ENCODE assay signal across 16 mouse cellular contexts in the genomic region with DNA sequence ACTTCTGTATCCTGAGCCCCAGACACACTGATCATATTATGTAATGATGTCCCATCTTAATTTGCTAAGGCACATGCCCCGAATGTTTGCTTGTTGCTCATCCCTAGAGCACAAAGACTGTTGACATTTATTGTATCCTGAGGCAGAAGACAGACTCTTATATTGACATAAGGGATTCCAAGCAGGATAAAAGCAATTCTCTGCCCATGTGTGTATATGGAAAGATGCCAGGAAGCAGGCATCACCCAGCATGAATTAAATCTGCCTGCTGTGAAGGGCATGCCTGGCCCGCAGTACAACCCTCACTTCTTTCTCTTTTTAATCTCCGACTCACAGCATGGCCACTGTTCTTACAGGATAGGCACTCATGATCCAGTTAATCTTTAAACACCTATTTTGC.
A peak's percentile ranks its signal among the peaks of the same experiment; 100 is the strongest.
DNase-seq lines count a peak whose midpoint lies in the region; ATAC-seq lines count a peak whose summit lies in the region.
"Had no signal": no experiment of that assay in that cellular context is flagged by ENCODE, and none has a peak within 500 bp of the region (broad histone marks: within the 10 kb centered on the region; RNA-seq: fewer than 3 reads in every experiment).

No protein-coding gene starts in this region.

- peaks cover 7% of the 10 kb centered on the region for H3K4me1 ChIP-seq in forebrain, embryonic 13.5 days
- no peaks in the 10 kb centered on the region for H3K4me1 ChIP-seq in forebrain, embryonic 10.5 days
- 0 out of 2 replicates have a peak, but pooled peaks cover 3% of the 10 kb centered on the region for H3K4me1 ChIP-seq in midbrain, embryonic 14.5 days (ENCODE audit: control insufficient read depth, insufficient read depth, low read length)
- H3K4me1 ChIP-seq in midbrain, embryonic 11.5 days (ENCODE audit: control insufficient read depth, insufficient read depth, low read length): no peaks in the 10 kb centered on the region
- peaks cover 6% of the 10 kb centered on the region for H3K4me1 ChIP-seq in midbrain, embryonic 15.5 days
- H3K4me1 ChIP-seq: heart, embryonic 13.5 days had no signal

- DNase-seq in forebrain, embryonic 10.5 days (ENCODE audit: extremely low spot score, low spot score): no peak
- peak; percentile 66 for DNase-seq in midbrain, embryonic 14.5 days
- no peak for DNase-seq in midbrain, embryonic 11.5 days (ENCODE audit: low spot score, missing footprints)
- DNase-seq in cerebellum, adult 9-10 months: peak; percentile 62
- DNase-seq in gastrocnemius, postnatal 10 days: no peak
- DNase-seq in urinary bladder, postnatal 14 days (ENCODE audit: low spot score): no peak
- DNase-seq: kidney, adult 2 months; kidney, postnatal 25 days; lung, embryonic 14.5 days; thymus, adult 2 months had no signal

- H3K36me3 ChIP-seq in forebrain, embryonic 13.5 days (ENCODE audit: poor library complexity, severe bottlenecking): no peaks in the 10 kb centered on the region
- H3K36me3 ChIP-seq in forebrain, embryonic 10.5 days (replicated peaks): no peaks in the 10 kb centered on the region
- H3K36me3 ChIP-seq in midbrain, embryonic 14.5 days (ENCODE audit: control insufficient read depth, insufficient read depth, low read length): no peaks in the 10 kb centered on the region
- H3K36me3 ChIP-seq in midbrain, embryonic 11.5 days (ENCODE audit: control insufficient read depth, insufficient read depth, low read length): no peaks in the 10 kb centered on the region
- no peaks in the 10 kb centered on the region for H3K36me3 ChIP-seq in midbrain, embryonic 15.5 days (replicated peaks)
- H3K36me3 ChIP-seq: heart, embryonic 13.5 days; hindbrain, embryonic 15.5 days had no signal

- H3K4me3 ChIP-seq in forebrain, embryonic 13.5 days: no peak overlapping the region
- H3K4me3 ChIP-seq in forebrain, embryonic 10.5 days: no peak overlapping the region
- no peak overlapping the region for H3K4me3 ChIP-seq in midbrain, embryonic 14.5 days (replicated peaks; ENCODE audit: low read depth, low read length)
- no peak overlapping the region for H3K4me3 ChIP-seq in midbrain, embryonic 11.5 days (ENCODE audit: low read depth, low read length)
- no peak overlapping the region for H3K4me3 ChIP-seq in midbrain, embryonic 15.5 days
- H3K4me3 ChIP-seq: heart, embryonic 13.5 days; hindbrain, embryonic 15.5 days; myocyte had no signal

- WGBS in forebrain, embryonic 13.5 days: 34% methylated on average over 3 of the region's 3 CpGs
- 64% methylated on average over 3 of the region's 3 CpGs for WGBS in forebrain, embryonic 10.5 days
- 24% methylated on average over 3 of the region's 3 CpGs for WGBS in midbrain, embryonic 14.5 days
- 56% methylated on average over 3 of the region's 3 CpGs for WGBS in midbrain, embryonic 11.5 days
- 14% methylated on average over 3 of the region's 3 CpGs for WGBS in midbrain, embryonic 15.5 days

- H3K27me3 ChIP-seq in forebrain, embryonic 13.5 days: no peaks in the 10 kb centered on the region
- H3K27me3 ChIP-seq in forebrain, embryonic 10.5 days (ENCODE audit: poor library complexity, severe bottlenecking): no peaks in the 10 kb centered on the region
- no peaks in the 10 kb centered on the region for H3K27me3 ChIP-seq in midbrain, embryonic 14.5 days (ENCODE audit: control insufficient read depth, insufficient read depth, low read length)
- H3K27me3 ChIP-seq in midbrain, embryonic 11.5 days (ENCODE audit: control insufficient read depth, insufficient read depth, low read length): no peaks in the 10 kb centered on the region
- no peaks in the 10 kb centered on the region for H3K27me3 ChIP-seq in midbrain, embryonic 15.5 days (replicated peaks)
- H3K27me3 ChIP-seq: heart, embryonic 13.5 days; hindbrain, embryonic 15.5 days had no signal

- no peak overlapping the region for H3K4me2 ChIP-seq in forebrain, embryonic 13.5 days
- no peak overlapping the region for H3K4me2 ChIP-seq in midbrain, embryonic 14.5 days (ENCODE audit: low read length)
- no peak overlapping the region for H3K4me2 ChIP-seq in midbrain, embryonic 11.5 days
- no peak overlapping the region for H3K4me2 ChIP-seq in midbrain, embryonic 15.5 days
- H3K4me2 ChIP-seq: heart, embryonic 13.5 days; hindbrain, embryonic 15.5 days; liver, embryonic 11.5 days; lung, embryonic 14.5 days had no signal

- ATAC-seq in forebrain, embryonic 13.5 days: peak; percentile 51
- no peak for ATAC-seq in midbrain, embryonic 14.5 days (ENCODE audit: low FRiP score, low TSS enrichment)
- ATAC-seq in midbrain, embryonic 11.5 days (ENCODE audit: low FRiP score): no peak
- peak; percentile 73; the same call in 1 of the 2 replicates for ATAC-seq in midbrain, embryonic 15.5 days (replicated peaks)

- no peaks in the 10 kb centered on the region for H3K9me3 ChIP-seq in forebrain, embryonic 13.5 days (replicated peaks)
- no peaks in the 10 kb centered on the region for H3K9me3 ChIP-seq in forebrain, embryonic 10.5 days
- no peaks in the 10 kb centered on the region for H3K9me3 ChIP-seq in midbrain, embryonic 14.5 days (ENCODE audit: control insufficient read depth, low read length)
- H3K9me3 ChIP-seq in midbrain, embryonic 11.5 days (ENCODE audit: control insufficient read depth, low read length): no peaks in the 10 kb centered on the region
- no peaks in the 10 kb centered on the region for H3K9me3 ChIP-seq in midbrain, embryonic 15.5 days
- H3K9me3 ChIP-seq: heart, embryonic 13.5 days; hindbrain, embryonic 15.5 days had no signal

- H3K27ac ChIP-seq in forebrain, embryonic 13.5 days: no peak overlapping the region
- H3K27ac ChIP-seq in forebrain, embryonic 10.5 days: no peak overlapping the region
- no peak overlapping the region for H3K27ac ChIP-seq in midbrain, embryonic 14.5 days (replicated peaks; ENCODE audit: low read depth, low read length)
- no peak overlapping the region for H3K27ac ChIP-seq in midbrain, embryonic 11.5 days (ENCODE audit: low read depth, low read length)
- no peak overlapping the region for H3K27ac ChIP-seq in midbrain, embryonic 15.5 days
- H3K27ac ChIP-seq: heart, embryonic 13.5 days; hindbrain, embryonic 15.5 days had no signal

- no peak overlapping the region for H3K9ac ChIP-seq in forebrain, embryonic 13.5 days
- H3K9ac ChIP-seq in midbrain, embryonic 14.5 days (replicated peaks; ENCODE audit: low read length): no peak overlapping the region
- H3K9ac ChIP-seq in midbrain, embryonic 11.5 days (ENCODE audit: low read length): no peak overlapping the region
- H3K9ac ChIP-seq in midbrain, embryonic 15.5 days: no peak overlapping the region
- H3K9ac ChIP-seq: heart, embryonic 13.5 days; hindbrain, embryonic 15.5 days; lung, embryonic 14.5 days had no signal

Comparison
In these comparisons a context has a peak if more than half of its experiments do, and no peak if none do; other contexts are left out.
1. ATAC-seq: peak in forebrain, embryonic 13.5 days (single experiment) and midbrain, embryonic 15.5 days (single experiment); none in midbrain, embryonic 14.5 days (single experiment) and midbrain, embryonic 11.5 days (single experiment).
2. DNase-seq: peak in midbrain, embryonic 14.5 days (single experiment) and cerebellum, adult 9-10 months (single experiment); none in forebrain, embryonic 10.5 days (single experiment), midbrain, embryonic 11.5 days (single experiment), gastrocnemius, postnatal 10 days (single experiment) and urinary bladder, postnatal 14 days (single experiment).